Mouse (Mus musculus) thymus, adult 2 months (tissue): ENCODE measurements at regions not wholly inside any gene's neighbourhood (a gene's known extent, or its start where the extent isn't known, plus 50 kb on each side); places are given as distances from the start of the nearest gene placed in this dataset.

Experiments
- DNase-seq: peaks from one replicate; pipeline ENCODE4 v3.0.0; 2021
- H3K27ac ChIP-seq: fragments of 200-500 bp; 2 replicates; pipeline ENCODE4 v1.5.1; 2012; ENCODE audit warnings: low read length, control low read depth; ENCODE audit not compliant: control insufficient read depth, insufficient read depth
- H3K27me3 ChIP-seq: fragments of 200-500 bp; 2 replicates; pipeline ENCODE4 v1.6.1; 2012; ENCODE audit warnings: mild to moderate bottlenecking, low read length, moderate library complexity, mixed read lengths; ENCODE audit not compliant: control insufficient read depth, insufficient read depth
- H3K36me3 ChIP-seq: fragments of 200-500 bp; 2 replicates; pipeline ENCODE4 v1.6.1; 2012; ENCODE audit warnings: mild to moderate bottlenecking, low read length, moderate library complexity; ENCODE audit not compliant: control insufficient read depth, insufficient read depth
- H3K4me1 ChIP-seq: fragments of 200-500 bp; replicated peaks from 2 replicates; pipeline ENCODE4 v1.6.1; 2012; ENCODE audit warnings: low read length; ENCODE audit not compliant: control insufficient read depth, insufficient read depth
- H3K4me3 ChIP-seq: fragments of 200-500 bp; 2 replicates; pipeline ENCODE4 v1.5.1; 2012; ENCODE audit warnings: mild to moderate bottlenecking, low read length, control low read depth, moderate library complexity; ENCODE audit not compliant: control insufficient read depth, insufficient read depth
- CTCF ChIP-seq: fragments of 200-500 bp; IDR thresholded peaks from 2 replicates; pipeline ENCODE4 v1.5.1; 2012; ENCODE audit warnings: mild to moderate bottlenecking, control low read depth, low read length, moderate library complexity, borderline replicate concordance; ENCODE audit not compliant: control insufficient read depth, poor library complexity, insufficient read depth; ENCODE audit errors: extremely low read depth
- POLR2A ChIP-seq: fragments of 200-500 bp; IDR thresholded peaks from 2 replicates; pipeline ENCODE4 v1.6.1; 2012; ENCODE audit warnings: mild to moderate bottlenecking, low read length, control low read depth, moderate library complexity; ENCODE audit not compliant: control insufficient read depth, poor library complexity, insufficient read depth; ENCODE audit errors: extremely low read depth
- WGBS: fragments of 180-500 bp; shearing (Covaris S2); methylation state at CpG from one replicate; pipeline ENCODE4 v1.1.7; 2018; 5-methylcytosine and 5-hydroxymethylcytosine counted together

- no peaks in the 10 kb centered on the region for H3K27me3 ChIP-seq
- no peak for DNase-seq
- no peak overlapping the region for H3K4me3 ChIP-seq
- H3K4me1 ChIP-seq, result no peaks in the 10 kb centered on the region
- TF ChIP-seq CTCF (no peak), POLR2A (no peak)
- no peaks in the 10 kb centered on the region for H3K36me3 ChIP-seq
- no peak overlapping the region for H3K27ac ChIP-seq
- 93% methylated on average over 5 of the region's 5 CpGs for WGBS
Measured at GRCm38 (mm10) chr10:96298566-96298965, 162.2 kb downstream of the Gm5426 start.

GRCm38 (mm10) chr10:96305701-96306100 lies 169.3 kb downstream of the Gm5426 start:
- no peak for DNase-seq
- TF ChIP-seq CTCF (no peak), POLR2A (no peak)
- H3K4me3 ChIP-seq, result no peak overlapping the region
- 77% methylated on average over 7 of the region's 7 CpGs for WGBS
- H3K4me1 ChIP-seq, result 0 out of 2 replicates have a peak, but pooled peaks cover 5% of the 10 kb centered on the region
- H3K27ac ChIP-seq, result no peak overlapping the region
- no peaks in the 10 kb centered on the region for H3K36me3 ChIP-seq
- no peaks in the 10 kb centered on the region for H3K27me3 ChIP-seq

GRCm38 (mm10) chr10:96308713-96309445 lies 172.5 kb downstream of the Gm5426 start:
- Histone ChIP-seq H3K4me1 (0 out of 2 replicates have a peak, but pooled peaks cover 5% of the 10 kb centered on the region), H3K27me3 (no peaks in the 10 kb centered on the region), H3K27ac (no peak overlapping the region; the same call in 1 of the 2 replicates), H3K4me3 (no peak overlapping the region), H3K36me3 (no peaks in the 10 kb centered on the region)
- WGBS, result 86% methylated on average over 7 of the region's 7 CpGs
- no peak for DNase-seq
- TF ChIP-seq CTCF (no peak), POLR2A (no peak)

- H3K27ac ChIP-seq, result no peak overlapping the region
- WGBS, result 92% methylated on average over 4 of the region's 4 CpGs
- no peaks in the 10 kb centered on the region for H3K27me3 ChIP-seq
- no peak for DNase-seq
- H3K4me1 ChIP-seq, result 0 out of 2 replicates have a peak, but pooled peaks cover 5% of the 10 kb centered on the region
- no peaks in the 10 kb centered on the region for H3K36me3 ChIP-seq
- no peak overlapping the region for H3K4me3 ChIP-seq
- TF ChIP-seq CTCF, result no peak
- TF ChIP-seq POLR2A, result no peak
Measured at GRCm38 (mm10) chr10:96309766-96310165, 173.4 kb downstream of the Gm5426 start.

- Histone ChIP-seq H3K36me3 (no peaks in the 10 kb centered on the region), H3K27ac (no peak overlapping the region), H3K4me1 (no peaks in the 10 kb centered on the region), H3K4me3 (no peak overlapping the region), H3K27me3 (no peaks in the 10 kb centered on the region)
- DNase-seq, result no peak
- no peak for TF ChIP-seq POLR2A
- no peak for TF ChIP-seq CTCF
- WGBS, result 65% methylated on average over 1 of the region's 1 CpGs
Measured at GRCm38 (mm10) chr10:96325297-96325696, 188.9 kb downstream of the Gm5426 start.

GRCm38 (mm10) chr10:96330639-96331487 lies 194.5 kb downstream of the Gm5426 start:
- H3K27ac ChIP-seq, result no peak overlapping the region
- no peaks in the 10 kb centered on the region for H3K27me3 ChIP-seq
- DNase-seq, result no peak
- TF ChIP-seq POLR2A, result no peak
- TF ChIP-seq CTCF, result no peak
- peaks cover 15% of the 10 kb centered on the region for H3K4me1 ChIP-seq
- WGBS, result 90% methylated on average over 6 of the region's 6 CpGs
- H3K4me3 ChIP-seq, result no peak overlapping the region
- no peaks in the 10 kb centered on the region for H3K36me3 ChIP-seq
